Mouse (Mus musculus): Measurements from ENCODE around the gene Sox8. TPM values are rescaled to one million over a fixed set of nuclear protein-coding genes. Genes with fewer than 3 reads are reported as not detected.

The Sox8 gene
- polyA plus RNA-seq, 1 experiment = 0.36 TPM

GRCm38 (mm10) chr17:25560554-25561222 is 9.8 kb downstream of the Sox8 start:
- no peak for DNase-seq (ENCODE audit: low read depth, low spot score)
- WGBS = 20% methylated on average over 5 of the region's 5 CpGs

- WGBS = 56% methylated on average over 4 of the region's 4 CpGs
- no peak for DNase-seq (ENCODE audit: low read depth, low spot score)
Observed at GRCm38 (mm10) chr17:25559634-25560033, 10.9 kb downstream of the Sox8 start.

DNA sequence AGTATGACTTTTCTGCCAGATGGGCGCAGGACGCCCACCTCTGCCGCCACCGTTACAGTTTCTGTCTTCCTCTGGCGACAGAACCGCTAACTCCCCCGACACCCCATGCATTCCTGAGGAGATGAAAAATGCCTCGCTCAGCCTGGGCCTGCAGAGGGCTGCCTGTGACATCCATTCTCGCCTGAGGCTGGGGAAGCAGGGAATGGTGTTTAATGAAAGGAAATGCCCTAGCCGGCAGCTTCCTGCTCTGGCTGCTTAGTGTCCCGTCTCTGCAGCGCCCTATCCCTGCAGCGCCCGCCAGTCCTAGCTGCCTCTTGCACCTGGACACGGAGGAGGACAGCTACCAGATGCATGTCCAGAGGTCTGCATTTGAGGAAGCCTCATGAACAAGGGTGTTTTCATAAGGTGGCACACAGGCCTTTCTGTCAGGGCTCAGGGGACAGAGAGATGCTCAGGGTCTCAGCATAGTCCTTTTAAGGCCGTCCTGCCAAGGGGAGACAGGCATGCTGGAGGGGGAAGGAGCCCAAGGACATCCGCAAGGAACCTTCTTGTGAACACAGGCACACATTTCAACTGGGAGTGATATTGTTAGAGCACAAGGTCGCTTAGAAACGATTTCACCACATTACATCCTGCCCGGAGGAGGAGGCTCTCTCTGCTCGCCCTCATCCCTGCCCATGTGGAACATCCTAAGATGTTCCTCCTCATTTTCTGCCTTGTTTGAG is 13.7 kb downstream of the Sox8 start:
- WGBS = 13% methylated on average over 21 of the region's 21 CpGs
- DNase-seq (ENCODE audit: low read depth, low spot score) = no peak

- WGBS = 11% methylated on average over 29 of the region's 29 CpGs
- DNase-seq (ENCODE audit: low read depth, low spot score) = no peak
Observed at GRCm38 (mm10) chr17:25555666-25556629, 14.5 kb downstream of the Sox8 start.

GRCm38 (mm10) chr17:25555159-25555558 is 15.3 kb downstream of the Sox8 start:
- DNase-seq (ENCODE audit: low read depth, low spot score) = no peak
- 70% methylated on average over 3 of the region's 3 CpGs for WGBS

- 73% methylated on average over 11 of the region's 11 CpGs for WGBS
Observed at GRCm38 (mm10) chr17:25551313-25551712, 19.2 kb downstream of the Sox8 start.

GRCm38 (mm10) chr17:25550020-25550419 is 20.5 kb downstream of the Sox8 start:
- WGBS = 89% methylated on average over 5 of the region's 5 CpGs

More at GRCm38 (mm10) chr17:25551313-25551712, 19.2 kb downstream of the Sox8 start:
- no peak for DNase-seq (ENCODE audit: low read depth, low spot score)

DNA sequence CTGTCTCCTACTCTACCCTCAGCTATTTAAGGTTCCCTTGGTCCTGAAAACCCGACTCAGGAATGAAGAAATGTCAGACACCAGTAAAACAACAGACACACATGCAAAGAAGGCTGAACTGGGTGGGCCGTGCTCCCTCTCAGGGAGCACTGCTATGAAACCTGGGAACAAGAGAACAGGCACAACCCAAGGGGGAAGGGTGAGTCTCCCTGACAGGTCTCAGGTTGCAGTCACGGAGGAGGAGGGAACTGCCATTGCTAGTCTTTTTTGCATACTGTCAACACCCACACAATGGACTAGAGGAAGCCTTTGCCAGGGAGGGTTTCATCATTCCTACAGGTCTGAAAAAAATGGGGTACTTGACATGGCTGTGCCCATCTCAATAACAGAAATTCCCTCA is 23.5 kb downstream of the Sox8 start:
- WGBS = 30% methylated on average over 3 of the region's 3 CpGs
- no peak for DNase-seq (ENCODE audit: low read depth, low spot score)

More at GRCm38 (mm10) chr17:25550020-25550419, 20.5 kb downstream of the Sox8 start:
- no peak for DNase-seq (ENCODE audit: low read depth, low spot score)

DNA sequence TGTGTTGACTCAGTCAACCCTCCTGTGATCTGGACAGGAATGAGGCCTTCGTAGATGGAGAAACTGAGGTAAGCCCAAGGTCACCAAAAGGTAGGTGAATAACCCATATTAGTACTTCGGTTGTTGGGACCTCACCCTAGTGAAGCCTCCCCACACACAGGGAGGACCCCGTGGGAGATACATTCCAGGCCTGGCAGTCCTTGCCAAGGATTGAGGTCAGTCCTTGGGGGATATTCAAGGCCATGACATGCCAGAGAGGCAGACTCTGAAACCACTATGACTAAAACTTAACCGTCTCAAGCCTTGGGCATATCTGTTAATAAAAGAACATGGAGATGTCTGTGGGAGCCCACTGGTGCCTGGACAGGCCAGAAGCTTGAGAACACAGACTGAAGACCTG is 28.7 kb downstream of the Sox8 start:
- no peak for DNase-seq (ENCODE audit: low read depth, low spot score)
- 59% methylated on average over 4 of the region's 4 CpGs for WGBS

DNA sequence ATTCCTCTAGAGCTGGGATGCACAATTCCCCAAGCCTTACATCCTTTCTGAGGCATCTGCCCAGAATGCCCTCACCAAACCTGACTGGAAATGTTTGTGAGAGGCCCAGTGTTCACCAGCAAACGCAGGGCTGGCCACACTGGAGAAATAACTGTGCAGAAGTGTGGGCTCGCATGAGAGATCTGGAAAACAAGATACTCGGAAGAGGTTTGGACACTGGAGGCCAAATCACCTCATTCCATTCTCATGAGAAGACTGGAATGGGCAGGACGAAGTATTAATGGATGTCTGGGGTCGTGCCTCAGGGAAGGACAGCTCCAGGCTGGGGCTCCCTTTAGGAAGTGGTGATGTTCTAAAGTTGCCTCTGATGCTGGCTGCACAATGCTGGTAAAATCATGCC is 29.8 kb downstream of the Sox8 start:
- DNase-seq (ENCODE audit: low read depth, low spot score) = no peak
- 56% methylated on average over 5 of the region's 5 CpGs for WGBS

GRCm38 (mm10) chr17:25538945-25539875 is 31.3 kb downstream of the Sox8 start:
- no peak for DNase-seq (ENCODE audit: low read depth, low spot score)
- 18% methylated on average over 27 of the region's 27 CpGs for WGBS

GRCm38 (mm10) chr17:25530357-25531022 is 40.0 kb downstream of the Sox8 start:
- 44% methylated on average over 8 of the region's 8 CpGs for WGBS
- DNase-seq (ENCODE audit: low read depth, low spot score) = no peak

GRCm38 (mm10) chr17:25522080-25522479 is 48.4 kb downstream of the Sox8 start:
- DNase-seq (ENCODE audit: low read depth, low spot score) = no peak
- 80% methylated on average over 12 of the region's 12 CpGs for WGBS

- DNase-seq (ENCODE audit: low read depth, low spot score) = no peak
- WGBS = 53% methylated on average over 9 of the region's 9 CpGs
Observed at GRCm38 (mm10) chr17:25520492-25520891, 50.0 kb downstream of the Sox8 start.

DNA sequence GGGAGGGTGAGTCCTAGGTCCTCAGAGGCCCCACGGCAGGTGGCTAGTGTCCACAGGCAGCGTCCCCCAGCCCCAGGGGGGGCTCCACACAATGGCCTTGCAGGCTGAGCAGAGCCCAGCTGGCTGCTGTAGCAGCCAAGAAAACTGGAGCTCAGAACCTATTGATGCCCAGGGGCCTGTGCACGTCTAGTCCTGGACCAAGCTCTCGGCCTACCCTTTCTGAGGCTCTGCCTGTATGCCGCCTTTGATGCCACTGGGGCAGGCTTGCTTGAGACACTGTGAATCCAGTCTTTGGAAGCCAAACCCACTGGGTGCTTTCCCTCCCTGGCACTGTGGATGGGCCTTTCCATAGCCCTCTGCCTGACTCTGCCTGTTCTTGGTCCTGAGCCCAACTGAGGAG is 51.0 kb downstream of the Sox8 start:
- WGBS = 79% methylated on average over 5 of the region's 5 CpGs
- DNase-seq (ENCODE audit: low read depth, low spot score) = no peak

- 82% methylated on average over 17 of the region's 17 CpGs for WGBS
- DNase-seq (ENCODE audit: low read depth, low spot score) = no peak
Observed at GRCm38 (mm10) chr17:25518144-25518543, 52.3 kb downstream of the Sox8 start.

DNA sequence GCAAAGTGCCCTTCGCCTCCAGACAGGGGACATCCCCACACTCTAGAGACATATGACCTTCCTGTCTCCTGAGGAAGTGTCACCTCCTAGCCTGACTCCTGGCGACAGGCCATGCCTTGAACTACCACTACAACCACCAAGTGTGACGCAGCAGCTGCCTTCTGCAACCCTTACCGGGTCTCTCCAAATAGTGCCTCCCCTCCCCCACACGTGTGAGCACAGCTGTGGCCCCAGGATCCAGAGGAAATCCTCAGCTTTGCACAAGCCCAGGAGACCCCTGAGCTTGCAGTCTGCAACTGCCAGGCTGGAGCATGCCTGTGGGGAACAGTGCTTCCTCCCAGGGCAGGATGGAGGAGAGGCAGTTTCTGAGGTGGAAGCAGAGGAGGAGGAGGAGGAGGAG is 54.2 kb downstream of the Sox8 start:
- 33% methylated on average over 5 of the region's 5 CpGs for WGBS
- DNase-seq (ENCODE audit: low read depth, low spot score) = no peak
